Mouse (Mus musculus) lung, embryonic 14.5 days (tissue): ENCODE measurements around the gene Arhgef12. TPM values are rescaled to one million over a fixed set of nuclear protein-coding genes. Genes with fewer than 3 reads are reported as not detected.
"Not testable (repeated sequence)": the region's sequence is repeated elsewhere in the genome, so short reads cannot be mapped to it uniquely, and the experiment has no call there.

Experiments used
- ATAC-seq: fragments of 200-750 bp; cut with Nextera tagmentation; 2 replicates; pipeline ENCODE4 v1.8.0; 2017; ENCODE audit warnings: mild to moderate bottlenecking, moderate TSS enrichment, moderate library complexity; ENCODE audit not compliant: insufficient read depth
- DNase-seq: peaks from one replicate; pipeline ENCODE4 v3.0.0-alpha.2; 2015
- H3K27ac ChIP-seq: fragments of 300-500 bp; sonication (generic); 2 replicates; pipeline ENCODE4 v1.5.1; 2014; ENCODE audit warnings: low read depth, mild to moderate bottlenecking, moderate library complexity
- H3K27me3 ChIP-seq: fragments of 300-500 bp; sonication (generic); 2 replicates; pipeline ENCODE4 v1.6.1; 2014; ENCODE audit warnings: low read length, control low read depth; ENCODE audit not compliant: insufficient read depth
- H3K36me3 ChIP-seq: fragments of 300-500 bp; sonication (generic); 2 replicates; pipeline ENCODE4 v1.6.1; 2014; ENCODE audit warnings: control low read depth; ENCODE audit not compliant: insufficient read depth
- H3K4me1 ChIP-seq: fragments of 300-500 bp; sonication (generic); 2 replicates; pipeline ENCODE4 v1.6.1; 2014; ENCODE audit warnings: antibody characterized with exemption, control low read depth; ENCODE audit not compliant: insufficient read depth
- H3K4me2 ChIP-seq: fragments of 300-500 bp; sonication (generic); 2 replicates; pipeline ENCODE4 v1.6.1; 2014; ENCODE audit warnings: mild to moderate bottlenecking
- H3K4me3 ChIP-seq: fragments of 300-500 bp; sonication (generic); 2 replicates; pipeline ENCODE4 v1.5.1; 2014; ENCODE audit warnings: low read depth, low read length
- H3K9ac ChIP-seq: fragments of 300-500 bp; sonication (generic); 2 replicates; pipeline ENCODE4 v1.6.1; 2014
- H3K9me3 ChIP-seq: fragments of 300-500 bp; sonication (generic); 2 replicates; pipeline ENCODE4 v1.6.1; 2016; ENCODE audit warnings: low read depth, low read length, control low read depth
- CTCF ChIP-seq: IDR thresholded peaks from 2 replicates; pipeline ENCODE4 v1.5.1; 2016; ENCODE audit warnings: antibody characterized with exemption, low read depth
- WGBS: fragments of 180-500 bp; shearing (Covaris S2); extraction: QIAGEN DNeasy Blood & Tissue Kit; methylation state at CpG from one replicate; pipeline ENCODE4 v1.1.7; 2014; 5-methylcytosine and 5-hydroxymethylcytosine counted together
- polyA plus RNA-seq: library from polyadenylated mRNA; unstranded; fragments of >200 nt; fragmentation: Nextera tagmentation; extraction: Ambion mirVana; gene quantifications from 2 replicates; pipeline ENCODE4 v1.2.1, GENCODE M21; 2014

The Arhgef12 gene
- polyA plus RNA-seq, 1 experiment from 2014 or later, result 24.7 TPM

DNA sequence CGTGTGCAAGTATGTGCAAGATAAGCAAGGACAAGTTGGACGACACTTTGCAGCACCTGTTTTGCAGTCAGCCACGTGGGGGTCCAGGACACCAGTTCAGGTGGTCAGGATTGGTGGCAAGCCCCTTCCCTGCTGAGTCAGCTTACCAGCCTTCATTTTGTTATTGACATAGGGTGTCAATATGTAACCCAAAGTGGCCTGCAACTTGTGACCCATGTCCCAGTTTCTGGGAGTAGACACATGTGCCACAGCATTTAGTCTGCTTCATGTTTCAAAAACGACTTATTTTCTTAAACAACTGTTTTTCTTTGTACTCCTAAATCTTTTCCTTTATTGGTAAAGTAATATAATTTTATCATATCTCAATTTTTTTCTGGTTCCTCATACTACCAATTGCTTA lies 112.3 kb downstream of the Arhgef12 start:
- Histone ChIP-seq H3K4me1 (no peaks in the 10 kb centered on the region), H3K9me3 (no peaks in the 10 kb centered on the region), H3K27ac (no peak overlapping the region), H3K4me3 (no peak overlapping the region), H3K27me3 (no peaks in the 10 kb centered on the region), H3K9ac (no peak overlapping the region), H3K36me3 (peaks cover 81% of the 10 kb centered on the region), H3K4me2 (no peak overlapping the region)
- ATAC-seq, result no peak
- 70% methylated on average over 4 of the region's 4 CpGs for WGBS
- no peak for TF ChIP-seq CTCF
- no peak for DNase-seq

DNA sequence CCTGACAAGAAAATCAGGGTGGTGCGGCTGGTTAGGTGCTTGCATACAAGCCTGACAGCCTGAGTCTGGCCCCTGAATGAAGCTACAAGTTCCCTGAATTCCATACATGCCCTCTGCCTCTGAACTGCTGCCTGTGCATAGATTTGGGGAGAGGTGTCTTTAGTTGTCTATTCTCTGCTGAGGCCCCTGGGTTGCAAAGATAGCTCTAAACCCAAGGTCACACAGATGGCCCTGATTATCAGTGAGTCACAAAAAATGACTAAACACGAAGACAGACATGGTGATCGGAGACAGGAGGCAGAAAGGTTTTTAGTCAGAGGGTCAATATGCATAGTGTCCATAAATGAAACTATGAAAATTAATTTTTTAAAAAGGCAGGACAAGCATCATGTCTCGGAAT lies 113.4 kb downstream of the Arhgef12 start:
- Histone ChIP-seq H3K4me2 (no peak overlapping the region), H3K4me1 (no peaks in the 10 kb centered on the region), H3K36me3 (peaks cover 77% of the 10 kb centered on the region), H3K27me3 (no peaks in the 10 kb centered on the region), H3K9ac (no peak overlapping the region), H3K27ac (no peak overlapping the region), H3K9me3 (no peaks in the 10 kb centered on the region), H3K4me3 (no peak overlapping the region)
- TF ChIP-seq CTCF, result no peak
- DNase-seq (no peak), ATAC-seq (no peak)
- WGBS, result 80% methylated on average over 4 of the region's 4 CpGs

DNA sequence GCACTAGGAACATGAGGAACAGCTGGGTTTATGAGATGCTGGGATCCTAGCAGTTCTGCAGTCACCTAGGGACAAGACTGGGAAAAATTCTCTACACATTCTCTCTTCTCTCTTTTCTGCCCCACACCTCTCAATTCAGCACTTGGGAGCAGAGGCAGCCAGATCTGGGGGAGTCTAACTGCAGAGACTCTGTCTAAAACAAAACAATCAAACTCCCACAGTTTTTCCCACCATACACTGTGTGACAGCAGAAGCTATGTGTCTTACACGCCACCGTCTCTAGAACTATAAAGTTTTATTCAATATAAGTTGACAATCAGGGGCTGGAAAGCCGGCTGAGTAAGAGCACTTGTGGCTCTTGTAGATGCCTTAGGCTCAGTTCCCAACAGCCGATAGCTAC lies 119.1 kb downstream of the Arhgef12 start:
- Histone ChIP-seq H3K4me3 (no peak overlapping the region), H3K4me1 (no peaks in the 10 kb centered on the region), H3K36me3 (peaks cover 74% of the 10 kb centered on the region), H3K9ac (no peak overlapping the region), H3K9me3 (no peaks in the 10 kb centered on the region), H3K4me2 (no peak overlapping the region), H3K27me3 (no peaks in the 10 kb centered on the region), H3K27ac (no peak overlapping the region)
- no peak for DNase-seq
- no peak for ATAC-seq
- 84% methylated on average over 4 of the region's 4 CpGs for WGBS
- no peak for TF ChIP-seq CTCF

DNA sequence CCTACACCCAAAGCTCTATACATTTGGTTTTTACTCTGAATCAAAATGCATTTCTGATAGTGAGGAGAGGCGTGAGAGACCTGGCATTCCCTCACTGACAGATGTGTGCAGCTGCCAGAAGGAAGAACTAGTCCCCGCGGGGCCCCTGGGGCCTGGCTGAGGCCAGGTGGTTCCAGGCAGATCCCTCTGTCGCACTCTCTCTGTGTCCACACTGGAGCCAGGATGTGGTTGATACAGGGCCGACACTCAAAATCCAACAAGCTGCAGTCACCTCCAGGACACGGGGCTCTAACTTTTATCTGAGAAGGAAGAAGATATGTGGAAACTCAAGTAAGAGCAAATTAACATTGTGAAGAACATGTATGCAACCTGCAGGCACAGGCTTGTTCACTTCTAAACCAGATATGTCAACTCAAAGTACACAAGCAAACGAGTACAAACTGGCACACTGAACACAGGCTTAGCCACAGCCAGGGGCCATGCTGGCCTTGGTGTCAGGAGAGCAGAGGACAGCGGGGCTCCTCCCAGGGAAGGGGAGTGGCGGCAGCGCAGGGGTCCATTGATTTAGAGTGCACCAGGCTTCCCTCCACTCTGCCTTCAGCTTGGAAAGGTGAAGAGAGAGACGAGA lies 138.0 kb downstream of the Arhgef12 start:
- H3K36me3 ChIP-seq, result peaks cover 71% of the 10 kb centered on the region
- WGBS, result 59% methylated on average over 11 of the region's 11 CpGs
- no peak for TF ChIP-seq CTCF
- H3K4me1 ChIP-seq, result no peaks in the 10 kb centered on the region
- H3K9me3 ChIP-seq, result no peaks in the 10 kb centered on the region
- ATAC-seq (no peak), DNase-seq (no peak)
- H3K4me3 ChIP-seq, result no peak overlapping the region
- H3K4me2 ChIP-seq, result no peak overlapping the region
- no peak overlapping the region; the same call in 1 of the 2 replicates for H3K27ac ChIP-seq
- H3K9ac ChIP-seq, result no peak overlapping the region
- no peaks in the 10 kb centered on the region for H3K27me3 ChIP-seq

DNA sequence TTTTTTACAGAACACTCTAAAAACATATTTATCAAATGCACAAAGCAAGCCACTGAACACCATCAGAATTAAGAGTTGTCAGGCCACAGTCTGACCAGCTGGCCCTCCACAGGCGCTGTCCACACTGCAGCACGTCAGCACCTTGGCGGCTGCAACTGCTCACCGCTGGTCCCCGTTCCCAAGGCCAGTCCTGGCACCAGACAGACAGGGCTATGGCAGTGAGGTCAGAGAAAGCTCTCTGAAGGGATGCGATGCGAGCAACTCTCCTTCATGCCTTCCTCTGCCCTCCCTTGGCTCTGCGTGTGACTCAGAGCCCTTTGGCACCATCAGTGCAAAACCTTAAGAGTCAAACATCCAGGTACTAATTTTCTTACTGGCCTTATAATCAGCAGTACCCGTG lies 139.3 kb downstream of the Arhgef12 start:
- Histone ChIP-seq H3K9ac (no peak overlapping the region), H3K4me2 (no peak overlapping the region), H3K36me3 (peaks cover 59% of the 10 kb centered on the region), H3K9me3 (no peaks in the 10 kb centered on the region), H3K4me1 (no peaks in the 10 kb centered on the region), H3K4me3 (no peak overlapping the region), H3K27me3 (no peaks in the 10 kb centered on the region), H3K27ac (no peak overlapping the region)
- TF ChIP-seq CTCF, result no peak
- 78% methylated on average over 9 of the region's 9 CpGs for WGBS
- ATAC-seq, result no peak
- no peak for DNase-seq

DNA sequence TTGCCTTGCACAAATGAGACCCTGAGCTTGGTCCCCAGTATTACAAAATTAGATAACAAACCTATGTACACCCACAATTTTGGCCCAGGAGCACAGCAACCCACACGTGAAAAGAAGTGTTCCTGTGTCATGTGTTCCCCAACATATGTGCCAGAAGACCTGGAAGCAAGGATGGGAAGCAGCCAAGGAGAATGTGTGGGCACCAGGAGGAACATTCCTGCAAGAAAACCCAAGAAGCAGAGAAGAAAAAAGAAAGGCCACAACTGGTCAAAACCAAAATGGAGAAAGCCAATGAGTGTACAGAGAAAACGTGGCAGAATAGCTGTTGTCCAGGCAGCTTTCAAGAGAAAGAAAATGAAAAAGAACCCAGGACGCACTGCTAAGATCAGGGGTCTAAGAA lies 142.2 kb downstream of the Arhgef12 start:
- not testable (repeated sequence) for H3K4me2 ChIP-seq, H3K27me3 ChIP-seq, H3K9me3 ChIP-seq, ATAC-seq, H3K9ac ChIP-seq, DNase-seq, H3K4me3 ChIP-seq, H3K4me1 ChIP-seq, H3K27ac ChIP-seq
- WGBS, result 78% methylated on average over 3 of the region's 3 CpGs
- peaks cover 31% of the 10 kb centered on the region for H3K36me3 ChIP-seq

DNA sequence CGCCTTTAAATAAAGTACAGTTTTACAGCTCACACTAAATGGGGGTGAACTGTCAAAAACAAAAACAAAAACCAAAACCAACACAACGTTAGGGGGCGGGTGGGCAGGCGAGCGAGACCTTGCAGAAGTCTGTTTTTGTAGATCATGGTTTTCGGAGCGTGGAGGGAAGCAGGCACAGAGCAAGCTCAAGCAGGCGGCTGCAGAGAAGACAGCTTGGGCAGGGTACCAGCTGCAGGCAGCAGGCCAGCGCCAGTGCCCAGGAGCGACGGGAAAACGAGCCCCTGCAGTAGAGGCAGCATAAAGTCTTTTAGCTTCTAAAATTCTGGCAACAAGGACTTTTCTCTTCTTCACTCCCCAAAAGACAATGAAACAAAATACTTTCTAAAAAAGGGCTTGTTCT lies 142.7 kb downstream of the Arhgef12 start:
- Histone ChIP-seq H3K36me3 (peaks cover 27% of the 10 kb centered on the region), H3K27ac (no peak overlapping the region), H3K4me1 (no peaks in the 10 kb centered on the region), H3K4me3 (no peak overlapping the region), H3K9me3 (no peaks in the 10 kb centered on the region), H3K4me2 (no peak overlapping the region), H3K27me3 (no peaks in the 10 kb centered on the region), H3K9ac (no peak overlapping the region)
- 91% methylated on average over 12 of the region's 12 CpGs for WGBS
- no peak for TF ChIP-seq CTCF
- DNase-seq (no peak), ATAC-seq (no peak)

DNA sequence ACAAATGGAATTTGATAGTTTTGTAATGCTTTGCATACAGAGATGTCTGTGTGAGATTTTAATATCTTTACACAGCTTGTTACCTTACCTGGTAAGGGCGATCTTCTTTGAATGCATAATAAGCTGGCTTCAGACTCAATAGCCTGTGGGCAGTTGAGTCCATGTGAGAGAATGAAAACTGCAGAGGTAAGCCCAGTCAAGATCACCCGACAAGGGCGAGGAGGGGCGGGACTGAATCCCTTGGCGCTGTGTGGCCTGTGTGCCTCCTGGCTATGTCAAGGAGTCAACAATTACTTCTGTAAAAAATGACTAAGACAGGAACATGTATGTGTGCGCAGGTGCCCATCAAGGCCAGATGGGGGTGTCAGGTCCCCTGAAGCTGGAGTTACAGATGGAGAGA lies 144.5 kb downstream of the Arhgef12 start:
- H3K27me3 ChIP-seq, result no peaks in the 10 kb centered on the region
- no peak for DNase-seq
- no peak overlapping the region for H3K4me3 ChIP-seq
- H3K9ac ChIP-seq, result no peak overlapping the region
- H3K9me3 ChIP-seq, result no peaks in the 10 kb centered on the region
- 85% methylated on average over 6 of the region's 6 CpGs for WGBS
- no peaks in the 10 kb centered on the region for H3K4me1 ChIP-seq
- no peak overlapping the region for H3K4me2 ChIP-seq
- H3K27ac ChIP-seq, result no peak overlapping the region
- peaks cover 11% of the 10 kb centered on the region for H3K36me3 ChIP-seq
- no peak for TF ChIP-seq CTCF
- no peak for ATAC-seq
